Mouse (Mus musculus) stomach, embryonic 16.5 days (tissue): ENCODE results near the gene Fbxo31. TPM values are rescaled to one million over a fixed set of nuclear protein-coding genes. Genes with fewer than 3 reads are reported as not detected.
A peak's percentile ranks its signal among the peaks of the same experiment; 100 is the strongest.
"Not testable (repeated sequence)": the region's sequence is repeated elsewhere in the genome, so short reads cannot be mapped to it uniquely, and the experiment has no call there.

Source experiments
- ATAC-seq: fragments of 200-750 bp; cut with Nextera tagmentation; 2 replicates; pipeline ENCODE4 v1.8.0; 2017; ENCODE audit warnings: moderate number of reproducible peaks, moderate TSS enrichment; ENCODE audit not compliant: insufficient read depth, low FRiP score
- H3K27ac ChIP-seq: fragments of 300-500 bp; sonication (generic); 2 replicates; pipeline ENCODE4 v1.5.1; 2014; ENCODE audit warnings: low read length
- H3K27me3 ChIP-seq: fragments of 300-500 bp; sonication (generic); 2 replicates; pipeline ENCODE4 v1.6.1; 2014; ENCODE audit warnings: low read length, control low read depth, mixed read lengths; ENCODE audit not compliant: control insufficient read depth, insufficient read depth
- H3K36me3 ChIP-seq: fragments of 300-500 bp; sonication (generic); 2 replicates; pipeline ENCODE4 v1.6.1; 2014; ENCODE audit warnings: low read length; ENCODE audit not compliant: control insufficient read depth, insufficient read depth
- H3K4me1 ChIP-seq: fragments of 300-500 bp; sonication (generic); 2 replicates; pipeline ENCODE4 v1.6.1; 2014; ENCODE audit warnings: low read length, control low read depth, mixed read lengths; ENCODE audit not compliant: control insufficient read depth, insufficient read depth
- H3K4me2 ChIP-seq: fragments of 300-500 bp; sonication (generic); 2 replicates; pipeline ENCODE4 v1.6.1; 2014; ENCODE audit warnings: low read depth, low read length, mixed read lengths
- H3K4me3 ChIP-seq: fragments of 300-500 bp; sonication (generic); replicated peaks from 2 replicates; pipeline ENCODE4 v1.5.1; 2014; ENCODE audit warnings: mild to moderate bottlenecking, low read length
- H3K9ac ChIP-seq: fragments of 300-500 bp; sonication (generic); 2 replicates; pipeline ENCODE4 v1.6.1; 2014; ENCODE audit warnings: low read length
- H3K9me3 ChIP-seq: fragments of 300-500 bp; sonication (generic); replicated peaks from 2 replicates; pipeline ENCODE4 v1.6.1; 2016; ENCODE audit warnings: low read length, control low read depth; ENCODE audit not compliant: control insufficient read depth
- WGBS: fragments of 180-500 bp; shearing (Covaris S2); extraction: QIAGEN DNeasy Blood & Tissue Kit; methylation state at CpG from one replicate; pipeline ENCODE4 v1.1.7; 2014; 5-methylcytosine and 5-hydroxymethylcytosine counted together
- polyA plus RNA-seq: library from polyadenylated mRNA; unstranded; fragments of >200 nt; fragmentation: Nextera tagmentation; extraction: Ambion mirVana; gene quantifications from 2 replicates; pipeline ENCODE4 v1.2.1, GENCODE M21; 2015

Gene Fbxo31
- polyA plus RNA-seq, 1 experiment from 2014 or later: 14.0 TPM

GRCm38 (mm10) chr8:121603801-121604200, 25.2 kb upstream of the Fbxo31 start:
- Histone ChIP-seq H3K4me2 (no peak overlapping the region), H3K4me3 (no peak overlapping the region), H3K9me3 (no peaks in the 10 kb centered on the region), H3K4me1 (no peaks in the 10 kb centered on the region), H3K27ac (no peak overlapping the region), H3K27me3 (no peaks in the 10 kb centered on the region), H3K36me3 (peaks cover 18% of the 10 kb centered on the region), H3K9ac (no peak overlapping the region)
- WGBS: 93% methylated on average over 12 of the region's 12 CpGs
- ATAC-seq: no peak

GRCm38 (mm10) chr8:121602860-121603259, 24.3 kb upstream of the Fbxo31 start:
- Histone ChIP-seq H3K4me3 (no peak overlapping the region), H3K27ac (no peak overlapping the region), H3K4me2 (no peak overlapping the region), H3K4me1 (no peaks in the 10 kb centered on the region), H3K36me3 (peaks cover 17% of the 10 kb centered on the region; the same call in 1 of the 2 replicates), H3K9ac (no peak overlapping the region), H3K27me3 (no peaks in the 10 kb centered on the region), H3K9me3 (no peaks in the 10 kb centered on the region)
- WGBS: 31% methylated on average over 3 of the region's 3 CpGs
- ATAC-seq: peak; percentile 15; the same call in 1 of the 2 replicates

DNA sequence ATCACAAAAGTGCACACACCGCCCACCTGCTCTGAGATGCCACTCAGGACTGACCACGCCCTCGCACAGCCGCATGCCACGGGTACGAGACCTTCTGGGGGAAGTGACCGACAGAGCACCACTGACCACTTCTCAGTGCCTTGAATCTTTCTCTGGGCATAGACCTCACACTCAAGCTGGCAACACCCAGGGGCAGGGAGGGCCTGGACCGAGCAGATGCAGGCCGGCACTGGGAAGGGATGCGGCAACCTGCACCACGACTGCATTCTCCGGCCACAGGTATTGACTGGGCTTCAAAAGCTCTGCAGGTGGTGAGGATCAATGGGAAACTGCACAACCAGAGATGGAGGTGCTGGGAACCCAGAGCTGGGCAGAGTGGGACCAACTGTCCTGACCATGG, 23.8 kb upstream of the Fbxo31 start:
- Histone ChIP-seq H3K9me3 (no peaks in the 10 kb centered on the region), H3K4me2 (no peak overlapping the region), H3K36me3 (peaks cover 15% of the 10 kb centered on the region; the same call in 1 of the 2 replicates), H3K27me3 (no peaks in the 10 kb centered on the region), H3K9ac (no peak overlapping the region), H3K4me3 (no peak overlapping the region), H3K4me1 (no peaks in the 10 kb centered on the region), H3K27ac (no peak overlapping the region)
- 89% methylated on average over 12 of the region's 12 CpGs for WGBS
- no peak for ATAC-seq

DNA sequence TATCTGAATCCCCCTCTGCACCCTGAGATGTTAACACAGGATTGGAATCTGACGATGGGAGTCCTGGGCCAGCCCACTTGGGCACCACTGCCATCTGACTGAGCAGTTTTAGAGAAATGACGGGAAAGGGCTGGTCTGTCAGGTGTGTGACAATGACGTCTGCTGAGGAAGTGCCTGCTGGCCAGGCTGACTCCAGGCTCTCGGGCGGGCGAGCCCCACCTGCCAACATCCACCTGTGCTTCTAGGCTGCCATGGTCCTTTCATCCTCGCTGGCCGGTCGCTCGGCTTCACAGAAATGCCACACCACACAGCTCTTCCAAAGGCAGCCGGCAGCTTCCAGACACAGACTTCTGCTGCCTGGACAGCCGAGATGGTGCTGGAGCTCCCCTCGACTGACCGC, 21.2 kb upstream of the Fbxo31 start:
- H3K9ac ChIP-seq: no peak overlapping the region
- no peak for ATAC-seq
- no peak overlapping the region for H3K4me2 ChIP-seq
- no peaks in the 10 kb centered on the region for H3K9me3 ChIP-seq
- H3K36me3 ChIP-seq: peaks cover 21% of the 10 kb centered on the region
- no peaks in the 10 kb centered on the region for H3K4me1 ChIP-seq
- 87% methylated on average over 14 of the region's 14 CpGs for WGBS
- H3K4me3 ChIP-seq: no peak overlapping the region
- no peak overlapping the region for H3K27ac ChIP-seq
- no peaks in the 10 kb centered on the region for H3K27me3 ChIP-seq

GRCm38 (mm10) chr8:121598892-121599291, 20.3 kb upstream of the Fbxo31 start:
- H3K9ac ChIP-seq: no peak overlapping the region
- no peaks in the 10 kb centered on the region for H3K27me3 ChIP-seq
- H3K4me3 ChIP-seq: no peak overlapping the region
- no peaks in the 10 kb centered on the region for H3K9me3 ChIP-seq
- no peak overlapping the region for H3K27ac ChIP-seq
- H3K4me2 ChIP-seq: no peak overlapping the region
- peaks cover 22% of the 10 kb centered on the region for H3K36me3 ChIP-seq
- no peaks in the 10 kb centered on the region for H3K4me1 ChIP-seq
- 31% methylated on average over 7 of the region's 7 CpGs for WGBS
- no peak for ATAC-seq

GRCm38 (mm10) chr8:121598190-121598589, 19.6 kb upstream of the Fbxo31 start:
- Histone ChIP-seq H3K9me3 (no peaks in the 10 kb centered on the region), H3K27ac (no peak overlapping the region), H3K27me3 (no peaks in the 10 kb centered on the region), H3K4me2 (no peak overlapping the region), H3K4me3 (no peak overlapping the region), H3K4me1 (no peaks in the 10 kb centered on the region), H3K9ac (no peak overlapping the region), H3K36me3 (peaks cover 20% of the 10 kb centered on the region)
- 87% methylated on average over 7 of the region's 7 CpGs for WGBS
- ATAC-seq: no peak

GRCm38 (mm10) chr8:121597492-121597891, 18.9 kb upstream of the Fbxo31 start:
- not testable (repeated sequence) for H3K4me1 ChIP-seq

GRCm38 (mm10) chr8:121593983-121594382, 15.4 kb upstream of the Fbxo31 start:
- H3K4me1 ChIP-seq: peaks cover 25% of the 10 kb centered on the region
- H3K27ac ChIP-seq: no peak overlapping the region
- no peaks in the 10 kb centered on the region for H3K27me3 ChIP-seq
- H3K9ac ChIP-seq: no peak overlapping the region
- no peak for ATAC-seq
- no peak overlapping the region for H3K4me2 ChIP-seq
- peaks cover 15% of the 10 kb centered on the region for H3K36me3 ChIP-seq
- H3K9me3 ChIP-seq: no peaks in the 10 kb centered on the region
- H3K4me3 ChIP-seq: no peak overlapping the region
- WGBS: 74% methylated on average over 9 of the region's 9 CpGs

More at GRCm38 (mm10) chr8:121597492-121597891, 18.9 kb upstream of the Fbxo31 start:
- H3K4me2 ChIP-seq, H3K4me3 ChIP-seq, H3K27ac ChIP-seq, ATAC-seq, H3K27me3 ChIP-seq, H3K9me3 ChIP-seq, H3K9ac ChIP-seq: not testable (repeated sequence)
- WGBS: 57% methylated on average over 2 of the region's 2 CpGs
- H3K36me3 ChIP-seq: peaks cover 20% of the 10 kb centered on the region

DNA sequence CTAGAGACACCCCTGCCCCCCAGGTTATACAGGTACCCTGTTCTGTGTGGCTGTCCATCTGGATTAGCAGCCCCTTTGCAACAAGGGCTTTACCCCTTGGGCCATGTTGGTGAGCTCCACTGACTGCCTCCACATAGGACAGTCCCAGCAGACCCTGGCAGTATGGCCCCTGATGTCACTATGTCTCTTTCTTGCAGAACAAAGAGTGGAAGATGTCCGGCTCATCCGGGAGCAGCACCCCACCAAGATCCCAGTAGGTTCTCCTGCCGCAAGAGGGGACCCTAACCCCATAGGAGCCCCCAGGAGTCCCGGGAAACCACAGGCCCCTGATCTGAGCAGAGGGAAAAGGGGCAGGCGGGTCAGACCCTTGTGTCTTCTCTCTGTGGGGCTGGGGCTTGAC, 14.7 kb upstream of the Fbxo31 start:
- WGBS: 91% methylated on average over 5 of the region's 5 CpGs
- no peaks in the 10 kb centered on the region for H3K27me3 ChIP-seq
- no peak overlapping the region for H3K27ac ChIP-seq
- ATAC-seq: no peak
- H3K4me2 ChIP-seq: no peak overlapping the region
- H3K9me3 ChIP-seq: no peaks in the 10 kb centered on the region
- H3K4me1 ChIP-seq: peaks cover 25% of the 10 kb centered on the region
- H3K36me3 ChIP-seq: peaks cover 15% of the 10 kb centered on the region
- no peak overlapping the region for H3K4me3 ChIP-seq
- H3K9ac ChIP-seq: no peak overlapping the region
